Mouse (Mus musculus) midbrain, embryonic 14.5 days (tissue): ENCODE measurements around the gene Ppp1r36. TPM values are rescaled to one million over a fixed set of nuclear protein-coding genes. Genes with fewer than 3 reads are reported as not detected.
"Not testable (repeated sequence)": the region's sequence is repeated elsewhere in the genome, so short reads cannot be mapped to it uniquely, and the experiment has no call there.

Experiments
- ATAC-seq: fragments of 200-750 bp; cut with Nextera tagmentation; 2 replicates; pipeline ENCODE4 v1.8.0; 2017; ENCODE audit warnings: moderate number of reproducible peaks, moderate library complexity; ENCODE audit not compliant: low FRiP score, low TSS enrichment
- DNase-seq: peaks from one replicate; pipeline ENCODE4 v3.0.0-alpha.2; 2015
- H3K27ac ChIP-seq: fragments of 300-500 bp; sonication (generic); replicated peaks from 2 replicates; pipeline ENCODE4 v1.5.1; 2014; ENCODE audit warnings: mild to moderate bottlenecking, low read depth, low read length, moderate library complexity
- H3K27me3 ChIP-seq: fragments of 300-500 bp; sonication (generic); 2 replicates; pipeline ENCODE4 v1.6.1; 2014; ENCODE audit warnings: low read length, control low read depth, mixed read lengths; ENCODE audit not compliant: control insufficient read depth, insufficient read depth
- H3K36me3 ChIP-seq: fragments of 300-500 bp; sonication (generic); 2 replicates; pipeline ENCODE4 v1.6.1; 2014; ENCODE audit warnings: low read length, control low read depth; ENCODE audit not compliant: control insufficient read depth, insufficient read depth
- H3K4me1 ChIP-seq: fragments of 300-500 bp; sonication (generic); 2 replicates; pipeline ENCODE4 v1.6.1; 2014; ENCODE audit warnings: mild to moderate bottlenecking, antibody characterized with exemption, low read length, control low read depth; ENCODE audit not compliant: control insufficient read depth, insufficient read depth
- H3K4me2 ChIP-seq: fragments of 300-500 bp; sonication (generic); 2 replicates; pipeline ENCODE4 v1.6.1; 2014; ENCODE audit warnings: mild to moderate bottlenecking, low read length, moderate library complexity
- H3K4me3 ChIP-seq: fragments of 300-500 bp; sonication (generic); replicated peaks from 2 replicates; pipeline ENCODE4 v1.5.1; 2014; ENCODE audit warnings: low read depth, low read length
- H3K9ac ChIP-seq: fragments of 300-500 bp; sonication (generic); replicated peaks from 2 replicates; pipeline ENCODE4 v1.6.1; 2014; ENCODE audit warnings: mild to moderate bottlenecking, low read length, moderate library complexity
- H3K9me3 ChIP-seq: fragments of 300-500 bp; sonication (generic); 2 replicates; pipeline ENCODE4 v1.6.1; 2016; ENCODE audit warnings: low read length, control low read depth, mixed read lengths; ENCODE audit not compliant: control insufficient read depth
- WGBS: fragments of 180-500 bp; shearing (Covaris S2); extraction: QIAGEN DNeasy Blood & Tissue Kit; methylation state at CpG from one replicate; pipeline ENCODE4 v1.1.7; 2014; 5-methylcytosine and 5-hydroxymethylcytosine counted together
- polyA plus RNA-seq: library from polyadenylated mRNA; unstranded; fragments of >200 nt; fragmentation: Nextera tagmentation; extraction: Ambion mirVana; gene quantifications from 2 replicates; pipeline ENCODE4 v1.2.1, GENCODE M21; 2014

The Ppp1r36 gene
- polyA plus RNA-seq, 1 experiment from 2014 or later: 0.50 TPM

GRCm38 (mm10) chr12:76427546-76427945 is 10.2 kb downstream of the Ppp1r36 start:
- Histone ChIP-seq H3K4me1 (no peaks in the 10 kb centered on the region), H3K4me2 (no peak overlapping the region), H3K9me3 (no peaks in the 10 kb centered on the region), H3K4me3 (no peak overlapping the region), H3K36me3 (no peaks in the 10 kb centered on the region), H3K27ac (no peak overlapping the region), H3K9ac (no peak overlapping the region), H3K27me3 (no peaks in the 10 kb centered on the region)
- WGBS: 53% methylated on average over 5 of the region's 5 CpGs
- ATAC-seq (no peak), DNase-seq (no peak)

DNA sequence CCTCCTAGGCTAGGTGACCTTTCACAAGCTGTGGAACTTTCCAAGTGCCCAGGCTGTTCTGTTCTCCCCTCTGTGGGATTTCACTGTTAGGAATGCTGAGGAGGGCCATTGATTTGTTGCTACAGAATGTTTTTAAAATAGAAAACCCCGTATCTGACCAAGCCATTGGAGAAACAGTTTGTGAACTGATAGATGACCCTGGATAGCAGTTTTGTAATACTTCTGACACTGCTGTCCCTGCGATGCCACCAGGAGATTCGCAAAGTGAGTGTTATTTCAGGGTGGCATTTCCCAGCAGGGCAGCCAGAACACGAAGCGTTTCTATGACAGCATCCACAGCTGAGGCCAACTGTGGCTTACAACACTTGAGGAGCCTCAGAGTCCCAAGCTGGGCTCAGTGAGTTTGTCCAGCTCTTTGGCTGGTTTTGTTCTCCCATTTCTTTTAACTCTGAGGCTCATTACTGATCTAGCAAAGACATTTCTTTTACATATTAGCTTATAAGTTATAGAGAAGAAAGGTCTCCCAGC is 13.6 kb downstream of the Ppp1r36 start:
- no peak overlapping the region for H3K4me3 ChIP-seq
- H3K9me3 ChIP-seq: no peaks in the 10 kb centered on the region
- H3K27me3 ChIP-seq: peaks cover 5% of the 10 kb centered on the region; the same call in 1 of the 2 replicates
- no peak for ATAC-seq
- H3K4me2 ChIP-seq: no peak overlapping the region
- peaks cover 7% of the 10 kb centered on the region; the same call in 1 of the 2 replicates for H3K4me1 ChIP-seq
- DNase-seq: no peak
- WGBS: 65% methylated on average over 5 of the region's 5 CpGs
- H3K27ac ChIP-seq: no peak overlapping the region
- H3K9ac ChIP-seq: no peak overlapping the region
- H3K36me3 ChIP-seq: no peaks in the 10 kb centered on the region

- Histone ChIP-seq H3K4me2 (no peak overlapping the region), H3K36me3 (no peaks in the 10 kb centered on the region), H3K27me3 (peaks cover 5% of the 10 kb centered on the region; the same call in 1 of the 2 replicates), H3K27ac (no peak overlapping the region), H3K9me3 (no peaks in the 10 kb centered on the region), H3K4me3 (no peak overlapping the region), H3K4me1 (peaks cover 7% of the 10 kb centered on the region; the same call in 1 of the 2 replicates), H3K9ac (no peak overlapping the region)
- ATAC-seq (no peak), DNase-seq (no peak)
- 92% methylated on average over 6 of the region's 6 CpGs for WGBS
These were observed 14.1 kb downstream of the Ppp1r36 start for GRCm38 (mm10) chr12:76431431-76431830.

- H3K9me3 ChIP-seq: no peaks in the 10 kb centered on the region
- H3K27me3 ChIP-seq: peaks cover 5% of the 10 kb centered on the region; the same call in 1 of the 2 replicates
- H3K27ac ChIP-seq: no peak overlapping the region
- H3K4me3 ChIP-seq: no peak overlapping the region
- no peaks in the 10 kb centered on the region for H3K36me3 ChIP-seq
- WGBS: 34% methylated on average over 7 of the region's 7 CpGs
- no peak overlapping the region for H3K4me2 ChIP-seq
- peaks cover 7% of the 10 kb centered on the region; the same call in 1 of the 2 replicates for H3K4me1 ChIP-seq
- no peak overlapping the region for H3K9ac ChIP-seq
- DNase-seq (no peak), ATAC-seq (no peak)
These were observed 16.8 kb downstream of the Ppp1r36 start for GRCm38 (mm10) chr12:76434111-76434510.

GRCm38 (mm10) chr12:76435084-76435483 is 17.7 kb downstream of the Ppp1r36 start:
- no peak overlapping the region for H3K27ac ChIP-seq
- ATAC-seq: no peak

DNA sequence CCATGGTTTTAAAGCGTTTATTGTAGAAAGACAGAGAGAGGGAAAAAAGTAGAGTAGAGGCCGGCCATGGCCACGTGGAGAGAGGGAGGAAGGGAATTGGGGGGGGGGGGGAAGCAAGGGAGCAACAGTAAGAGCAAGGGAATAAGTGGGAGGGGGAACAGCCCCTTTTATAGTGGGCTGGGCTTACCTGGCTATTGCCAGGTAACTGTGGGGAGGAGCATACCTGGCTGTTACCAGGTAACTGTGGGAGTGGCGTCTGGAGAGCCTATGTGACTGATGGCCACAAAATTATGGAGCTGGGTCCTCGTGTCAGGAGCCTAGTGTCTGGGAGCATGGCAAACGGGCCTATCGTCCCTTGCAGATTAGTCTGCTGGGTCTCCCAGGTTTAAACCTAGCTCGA is 18.2 kb downstream of the Ppp1r36 start:
- Histone ChIP-seq H3K9ac (no peak overlapping the region), H3K36me3 (no peaks in the 10 kb centered on the region), H3K4me2 (peak overlapping the region; percentile 46), H3K27ac (no peak overlapping the region), H3K4me1 (peaks cover 7% of the 10 kb centered on the region; the same call in 1 of the 2 replicates), H3K9me3 (no peaks in the 10 kb centered on the region), H3K4me3 (no peak overlapping the region), H3K27me3 (peaks cover 5% of the 10 kb centered on the region; the same call in 1 of the 2 replicates)
- ATAC-seq (no peak), DNase-seq (no peak)
- 48% methylated on average over 8 of the region's 8 CpGs for WGBS

More at GRCm38 (mm10) chr12:76435084-76435483, 17.7 kb downstream of the Ppp1r36 start:
- peaks cover 7% of the 10 kb centered on the region; the same call in 1 of the 2 replicates for H3K4me1 ChIP-seq
- no peak overlapping the region for H3K9ac ChIP-seq
- H3K9me3 ChIP-seq: no peaks in the 10 kb centered on the region
- H3K36me3 ChIP-seq: no peaks in the 10 kb centered on the region
- no peak for DNase-seq
- H3K4me3 ChIP-seq: peak overlapping the region; percentile 15; the same call in 1 of the 2 replicates
- H3K27me3 ChIP-seq: peaks cover 5% of the 10 kb centered on the region; the same call in 1 of the 2 replicates
- peak overlapping the region; percentile 46 for H3K4me2 ChIP-seq
- WGBS: 3% methylated on average over 17 of the region's 17 CpGs

DNA sequence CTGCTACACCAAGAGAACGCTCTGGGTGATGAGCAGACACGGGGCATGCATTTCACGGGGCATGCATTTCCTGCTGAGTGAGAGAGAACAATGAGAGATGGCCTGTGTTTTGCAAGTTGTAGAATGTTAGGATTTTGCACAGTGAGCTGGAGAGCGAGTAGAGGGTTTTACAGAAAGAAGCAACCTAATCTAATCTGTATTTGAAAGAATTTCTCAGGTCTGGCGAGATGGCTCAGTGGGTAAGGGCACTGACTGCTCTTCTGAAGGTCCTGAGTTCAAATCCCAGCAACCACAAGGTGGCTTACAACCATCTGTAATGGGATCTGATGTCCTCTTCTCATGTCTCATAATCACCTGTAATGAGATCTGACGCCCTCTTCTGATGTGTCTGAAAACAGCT is 26.1 kb downstream of the Ppp1r36 start:
- H3K4me2 ChIP-seq, H3K36me3 ChIP-seq, H3K9me3 ChIP-seq, H3K27ac ChIP-seq, H3K4me1 ChIP-seq, H3K4me3 ChIP-seq, H3K27me3 ChIP-seq, ATAC-seq, H3K9ac ChIP-seq, DNase-seq: not testable (repeated sequence)
- WGBS: 75% methylated on average over 6 of the region's 6 CpGs

DNA sequence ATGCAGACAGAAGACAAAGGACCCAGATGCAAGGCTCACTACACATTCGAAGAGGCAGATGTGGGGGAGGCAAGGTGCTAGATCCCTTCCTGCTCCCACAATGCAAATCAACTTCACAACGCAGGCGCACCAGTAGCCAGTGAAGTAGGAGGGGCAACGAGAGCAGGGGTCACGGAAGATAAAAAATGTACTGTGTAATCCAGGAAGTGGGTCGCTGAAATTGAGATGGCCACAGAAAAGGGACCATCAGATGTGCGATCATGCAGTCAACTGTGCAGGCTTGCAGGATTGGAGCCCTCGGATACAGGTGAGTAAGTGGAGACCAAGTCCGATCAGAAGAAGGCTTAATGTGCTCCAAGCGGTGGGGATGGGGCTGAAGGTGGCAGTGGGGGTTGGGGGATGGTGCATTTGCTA is 27.0 kb downstream of the Ppp1r36 start:
- Histone ChIP-seq H3K36me3 (no peaks in the 10 kb centered on the region), H3K4me2 (no peak overlapping the region), H3K9ac (no peak overlapping the region), H3K9me3 (no peaks in the 10 kb centered on the region), H3K4me1 (no peaks in the 10 kb centered on the region), H3K4me3 (no peak overlapping the region), H3K27ac (no peak overlapping the region), H3K27me3 (no peaks in the 10 kb centered on the region)
- WGBS: 67% methylated on average over 10 of the region's 10 CpGs
- no peak for ATAC-seq
- DNase-seq: no peak

DNA sequence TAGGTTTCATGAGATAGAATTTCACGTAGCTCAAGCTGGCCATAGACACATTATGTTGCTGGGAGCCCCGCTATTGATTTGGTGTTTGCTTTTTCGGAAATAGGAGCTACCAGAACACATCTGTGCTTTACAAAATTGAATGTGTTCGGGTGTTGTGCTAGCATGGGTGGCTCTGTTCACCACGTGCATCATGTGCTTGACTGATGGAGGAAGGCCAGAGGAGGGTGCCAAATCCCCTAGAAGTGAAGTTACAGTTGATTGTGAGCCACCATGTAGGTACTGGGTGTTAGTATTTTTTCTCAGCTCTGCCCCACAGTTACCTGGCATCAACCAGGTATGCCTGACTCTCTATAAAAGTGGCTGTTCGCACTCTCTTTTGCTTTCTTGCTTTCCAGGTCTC is 27.5 kb downstream of the Ppp1r36 start:
- H3K27me3 ChIP-seq: no peaks in the 10 kb centered on the region
- H3K27ac ChIP-seq: no peak overlapping the region
- no peak overlapping the region for H3K4me3 ChIP-seq
- H3K4me1 ChIP-seq: no peaks in the 10 kb centered on the region
- H3K9me3 ChIP-seq: no peaks in the 10 kb centered on the region
- DNase-seq: no peak
- H3K36me3 ChIP-seq: no peaks in the 10 kb centered on the region
- no peak overlapping the region for H3K9ac ChIP-seq
- ATAC-seq: no peak
- WGBS: 86% methylated on average over 6 of the region's 6 CpGs
- H3K4me2 ChIP-seq: no peak overlapping the region
